Mouse (Mus musculus): ENCODE results near the gene Gm37419.

Gene Gm37419

DNA sequence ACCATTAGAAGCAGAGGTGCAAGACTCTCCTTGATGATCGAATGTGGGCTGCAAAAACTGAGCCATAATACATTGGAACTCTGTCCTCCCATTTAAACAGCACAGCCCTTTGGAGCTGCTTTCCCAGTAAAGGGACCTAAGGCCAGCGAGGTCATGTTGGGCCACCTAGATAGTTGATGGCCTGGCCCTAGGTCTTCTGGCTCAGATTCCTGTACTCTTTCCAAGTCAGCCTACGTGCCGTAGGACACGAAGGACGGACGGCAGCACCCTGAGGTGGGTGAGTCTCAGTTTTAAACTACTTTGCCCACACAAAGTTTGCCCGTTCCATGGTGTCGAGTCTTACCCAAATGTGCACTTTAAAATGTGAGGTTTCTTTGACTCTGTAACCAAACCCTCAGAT is 8.8 kb upstream of the Gm37419 start:
- no peak for DNase-seq (ENCODE audit: low spot score)

DNA sequence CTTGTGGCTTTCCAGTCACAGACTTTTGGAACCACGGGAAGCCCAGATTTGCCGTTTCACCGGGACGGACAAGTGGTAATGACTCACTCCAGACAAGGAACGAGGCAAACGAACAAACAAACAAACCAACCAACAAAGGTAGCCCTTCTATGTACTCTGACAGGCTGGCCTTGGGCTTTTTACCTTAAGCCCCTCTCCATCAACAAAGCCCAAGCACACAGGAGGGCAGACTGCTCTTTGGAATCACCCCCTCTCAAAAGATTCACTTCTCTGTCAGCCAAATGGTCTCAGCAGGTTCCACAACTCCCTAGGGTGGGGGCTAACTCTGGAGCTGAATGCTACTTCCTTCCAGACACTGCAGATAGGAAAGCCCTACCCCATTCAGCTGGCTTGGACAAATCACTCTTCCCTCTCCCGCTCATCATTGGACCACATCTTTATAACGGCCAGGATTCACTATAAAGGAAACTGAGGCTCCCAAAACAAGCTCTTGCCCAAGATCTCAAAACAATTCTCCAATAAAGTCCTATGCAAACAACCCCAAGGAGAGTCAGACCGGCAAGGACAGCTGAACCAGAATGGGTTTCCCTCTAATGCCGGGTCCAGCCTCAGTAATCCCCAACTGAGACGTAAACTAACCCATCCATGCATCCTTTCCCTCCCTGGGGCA is 7.9 kb upstream of the Gm37419 start:
- DNase-seq (ENCODE audit: low spot score): no peak

DNA sequence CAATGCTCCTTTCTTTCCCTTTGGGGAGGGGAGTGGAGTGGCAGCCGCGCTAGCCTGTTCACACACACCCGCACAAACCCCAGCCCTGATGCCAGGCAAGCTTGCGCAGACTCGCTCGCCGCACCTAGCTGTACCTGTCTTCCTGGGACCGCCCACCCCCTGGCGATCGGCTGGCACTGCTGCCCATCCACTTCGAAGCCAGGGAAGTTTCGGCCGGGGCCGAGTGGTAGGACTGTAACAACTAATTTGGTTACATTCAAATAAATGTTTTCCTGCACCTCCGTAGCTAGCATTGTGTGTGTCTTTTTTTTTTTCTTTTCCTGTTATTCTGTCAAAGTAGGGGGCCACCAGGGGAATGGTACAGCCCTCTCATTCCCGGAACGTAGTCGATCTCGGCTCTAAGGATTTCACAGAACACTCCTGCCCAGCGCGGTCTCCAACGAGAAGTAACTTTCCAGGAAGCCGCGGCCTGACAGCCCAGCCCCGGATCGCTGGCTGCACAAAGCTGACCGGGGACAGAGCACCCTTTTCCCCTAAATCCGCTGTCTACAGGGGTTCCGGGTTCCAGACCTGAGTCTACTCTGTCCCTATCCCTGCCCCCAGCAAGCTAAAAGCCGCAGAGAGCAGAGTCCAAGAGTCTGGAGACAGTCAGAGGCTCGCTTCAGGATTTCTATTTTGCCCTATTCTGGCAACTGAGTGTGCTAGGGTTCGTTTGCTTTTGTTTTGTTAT is 7.1 kb upstream of the Gm37419 start:
- DNase-seq (ENCODE audit: low spot score): peak; percentile 40

DNA sequence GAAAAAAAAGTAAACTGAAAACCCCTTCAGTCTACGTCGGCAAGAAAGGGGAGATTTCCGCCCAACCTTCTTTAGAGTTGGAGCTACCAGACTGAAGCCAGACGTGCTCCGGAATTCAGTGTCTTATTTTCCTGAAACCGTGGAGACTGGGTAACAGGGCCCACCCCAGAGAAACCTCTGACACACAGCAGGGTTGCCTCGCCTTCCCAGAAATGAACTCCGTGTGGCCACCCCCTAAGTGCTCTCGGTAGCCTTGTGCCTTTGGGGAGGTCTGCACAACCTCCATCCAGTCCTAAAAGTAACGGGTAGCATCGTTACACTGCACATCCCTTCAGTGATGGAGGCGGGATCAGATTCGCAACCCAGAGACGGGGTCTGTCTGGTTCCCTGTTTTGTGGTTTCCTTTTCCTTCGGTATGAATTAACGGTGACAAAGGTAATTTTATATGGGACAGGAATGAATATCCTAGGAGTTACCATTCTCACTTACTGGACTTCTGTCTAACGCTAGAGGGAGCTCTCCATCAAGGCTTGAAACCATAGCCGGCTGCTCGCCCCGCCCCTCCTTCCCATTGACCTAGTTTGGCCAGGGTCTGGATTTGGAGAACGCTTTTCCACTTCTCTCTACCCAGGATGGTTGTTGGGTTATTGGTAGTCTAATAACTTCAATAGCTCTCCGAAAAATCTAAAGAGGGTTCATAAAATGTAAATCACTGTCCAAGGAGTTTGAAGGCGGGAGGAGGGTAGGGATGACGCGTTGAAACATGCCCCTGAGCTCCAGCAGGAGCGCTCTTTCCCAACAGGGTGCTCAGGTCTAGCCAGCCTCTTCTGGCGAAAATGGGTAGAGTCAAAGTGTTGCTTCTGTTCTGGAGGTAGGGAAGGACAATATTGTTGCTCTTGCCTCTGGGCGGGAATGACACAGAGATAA is 6.1 kb upstream of the Gm37419 start:
- DNase-seq (ENCODE audit: low spot score): peak; percentile 92

DNA sequence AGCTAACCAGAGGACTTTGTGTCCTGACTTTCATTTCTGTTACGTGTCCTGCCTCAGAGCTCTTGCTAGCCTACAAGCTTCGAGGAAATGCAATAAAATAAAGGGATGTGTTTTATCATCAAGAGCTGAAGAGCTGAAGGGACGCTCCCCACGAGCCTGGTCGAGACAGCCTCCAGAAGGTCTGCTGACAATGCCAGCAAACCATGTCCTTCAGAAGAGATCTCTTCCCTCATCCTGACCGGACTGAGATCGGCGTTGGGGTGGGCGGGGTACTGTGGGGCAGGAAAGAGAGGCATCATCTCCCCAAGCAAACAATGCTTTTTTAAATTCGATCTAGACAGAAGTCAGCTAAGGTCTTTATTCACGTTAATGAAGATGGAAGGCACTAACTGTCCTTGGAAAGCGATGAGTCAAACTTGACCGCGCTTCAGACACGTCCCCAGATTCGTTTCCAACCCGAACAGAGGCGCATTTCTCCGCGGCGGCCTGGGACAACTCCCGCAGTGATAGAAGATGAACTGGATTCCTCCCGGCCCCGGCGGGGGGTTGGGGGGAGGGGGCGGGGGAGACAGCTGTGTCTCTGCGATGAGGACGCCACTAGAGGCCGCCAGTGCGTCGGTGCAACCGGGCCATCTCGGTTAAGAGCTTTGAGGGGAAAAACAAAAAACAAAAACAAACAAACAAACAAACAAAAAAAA is 5.2 kb upstream of the Gm37419 start:
- peak; percentile 78 for DNase-seq (ENCODE audit: low spot score)

DNA sequence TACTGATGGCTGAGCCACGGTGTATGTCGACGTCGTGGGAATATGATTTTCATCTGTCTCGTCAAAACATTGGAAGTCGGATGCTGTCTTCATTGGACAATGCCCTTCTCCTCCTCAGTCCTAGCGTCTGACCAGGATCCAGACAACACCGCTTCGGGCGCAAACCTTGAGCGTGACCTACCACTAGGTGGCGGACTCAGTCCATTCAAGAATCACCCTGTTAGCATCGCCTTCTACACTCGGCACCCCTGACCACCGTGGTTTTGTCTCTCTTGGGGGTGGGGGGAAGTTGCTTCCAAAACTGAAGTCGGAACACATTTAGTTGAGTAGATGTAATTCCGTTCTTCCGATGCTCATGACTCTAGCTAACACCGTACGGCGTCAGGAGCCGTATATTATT is 4.1 kb upstream of the Gm37419 start:
- peak; percentile 97 for DNase-seq (ENCODE audit: low spot score)

DNA sequence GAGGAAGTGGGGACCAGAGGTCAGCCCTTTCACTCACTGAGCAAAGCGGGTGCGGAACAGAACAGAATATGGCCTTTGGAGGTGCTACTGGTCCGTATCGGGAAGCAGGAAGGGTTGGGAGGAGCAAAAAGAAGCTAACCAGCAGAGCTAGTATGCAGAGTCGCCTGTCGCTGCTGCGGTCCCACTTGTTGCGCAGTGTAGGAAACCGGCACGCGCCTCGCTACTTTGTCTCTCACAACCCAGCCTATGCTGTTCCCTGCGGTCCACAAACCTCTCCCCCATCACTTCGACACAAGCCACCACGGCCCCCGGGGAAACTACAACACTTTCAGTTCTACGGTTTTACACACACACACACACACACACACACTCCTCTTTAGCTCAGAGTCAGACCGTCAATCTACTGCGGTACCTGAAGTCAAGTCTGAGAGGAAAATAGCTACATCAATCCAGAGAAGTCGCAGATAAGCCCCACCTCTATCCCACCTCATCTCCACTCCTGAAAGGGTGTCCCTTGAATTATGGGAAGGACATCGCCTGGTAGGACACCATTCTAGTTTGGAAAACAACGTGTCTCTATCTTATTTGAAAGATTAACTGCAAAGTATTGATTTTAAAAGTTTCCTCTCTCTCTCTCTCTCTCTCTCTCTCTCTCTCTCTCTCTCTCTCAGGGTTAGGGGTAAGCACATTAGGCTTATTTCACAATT is 3.4 kb upstream of the Gm37419 start:
- peak; percentile 62 for DNase-seq (ENCODE audit: low spot score)

DNA sequence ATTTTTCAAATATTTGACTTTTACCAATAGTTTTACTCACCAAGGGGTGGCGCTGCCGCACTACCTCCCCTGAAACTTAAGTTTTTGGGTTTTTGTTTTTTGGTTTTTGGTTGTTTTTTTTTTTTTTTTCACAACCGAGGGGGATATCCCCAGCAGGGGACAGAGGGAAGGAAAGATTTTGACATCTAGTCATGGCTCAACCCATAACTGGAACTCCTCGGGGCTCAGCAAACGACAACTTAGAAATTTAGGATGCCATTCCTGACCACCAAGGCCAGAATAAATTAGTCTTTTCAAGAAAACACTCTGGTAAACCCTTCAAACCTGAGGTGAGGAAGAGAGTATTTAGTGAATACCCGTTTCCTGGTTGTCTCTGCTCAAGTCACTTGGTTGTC is 2.8 kb upstream of the Gm37419 start:
- DNase-seq (ENCODE audit: low spot score): peak; percentile 64

DNA sequence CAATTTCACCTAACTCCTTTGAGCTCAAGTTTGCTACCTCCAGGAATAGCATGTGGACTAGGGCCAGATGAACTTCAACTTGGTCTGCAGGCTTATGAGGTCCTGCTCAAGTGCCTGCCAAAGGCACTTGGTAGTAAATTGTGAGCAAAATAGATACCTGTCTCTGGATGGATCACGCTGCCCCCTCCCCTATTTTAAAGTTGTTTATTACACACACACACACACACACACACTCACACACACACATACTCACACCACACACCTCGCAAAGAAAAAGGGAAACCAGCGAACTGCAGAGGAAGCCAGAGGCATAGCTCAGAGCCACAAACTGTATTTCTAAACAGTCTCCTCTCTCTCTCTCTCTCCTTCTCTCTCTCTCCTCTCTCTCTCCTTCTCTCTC is 2.1 kb upstream of the Gm37419 start:
- no peak for DNase-seq (ENCODE audit: low spot score)

DNA sequence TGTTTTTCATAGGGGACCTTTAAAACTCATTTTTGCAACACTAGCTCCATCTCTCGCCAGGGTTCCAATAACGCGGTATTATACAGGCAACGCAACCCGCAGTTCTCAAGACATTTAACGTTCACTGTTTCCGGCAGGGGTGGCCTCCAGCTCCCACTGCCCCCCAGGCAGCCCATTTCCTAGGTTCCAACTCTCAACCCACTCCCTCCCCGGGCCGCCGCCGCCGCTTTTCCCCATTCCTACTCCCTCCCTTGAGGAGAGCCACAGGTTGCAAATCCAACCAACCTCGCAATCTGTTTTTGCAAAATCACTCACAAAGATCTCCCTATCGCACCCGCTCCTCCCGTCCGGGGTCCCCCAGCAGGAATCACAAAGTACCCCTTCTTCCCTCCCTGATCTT is 1.4 kb upstream of the Gm37419 start:
- DNase-seq (ENCODE audit: low spot score): no peak

DNA sequence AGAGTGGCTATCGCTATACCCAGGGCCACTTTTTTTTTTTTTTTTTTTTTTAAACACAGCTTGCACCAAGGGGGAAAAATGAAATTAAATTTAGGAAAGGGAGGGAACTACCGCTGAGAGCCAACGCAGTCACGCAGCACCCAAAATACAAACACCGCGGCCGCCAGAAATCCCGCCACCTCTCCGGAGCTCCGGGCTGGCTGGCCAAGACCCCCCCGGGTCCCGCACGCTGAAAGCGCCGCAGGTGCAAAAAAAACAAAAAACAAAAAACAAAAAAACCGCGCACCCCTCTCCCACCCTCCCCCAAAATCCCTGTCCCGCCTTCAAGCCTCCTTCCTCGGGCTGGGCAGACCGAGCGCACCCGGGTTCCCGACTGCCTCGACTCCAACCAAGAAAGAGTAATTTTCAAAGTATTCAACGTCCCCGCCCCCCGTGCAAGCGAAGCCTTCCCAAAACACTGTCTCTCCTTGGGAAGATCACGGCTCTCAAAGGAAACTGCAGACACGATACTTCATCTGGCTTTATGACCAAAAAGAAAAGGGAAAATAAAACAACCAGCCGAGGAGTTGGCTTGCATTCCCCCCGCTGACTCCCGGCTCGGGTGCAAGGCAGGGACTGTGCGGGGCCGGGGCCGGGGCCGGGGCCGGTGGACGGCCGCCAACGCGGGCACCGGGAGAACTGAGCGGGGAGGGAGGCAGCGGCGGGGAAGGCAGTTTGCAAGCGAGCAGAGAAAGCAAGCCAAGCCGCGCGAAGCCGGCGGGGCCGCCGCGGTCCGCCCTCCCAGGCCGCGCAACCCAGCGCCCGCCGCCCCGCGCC is 733 bp upstream of the Gm37419 start:
- DNase-seq (ENCODE audit: low spot score): peak; percentile 51

DNA sequence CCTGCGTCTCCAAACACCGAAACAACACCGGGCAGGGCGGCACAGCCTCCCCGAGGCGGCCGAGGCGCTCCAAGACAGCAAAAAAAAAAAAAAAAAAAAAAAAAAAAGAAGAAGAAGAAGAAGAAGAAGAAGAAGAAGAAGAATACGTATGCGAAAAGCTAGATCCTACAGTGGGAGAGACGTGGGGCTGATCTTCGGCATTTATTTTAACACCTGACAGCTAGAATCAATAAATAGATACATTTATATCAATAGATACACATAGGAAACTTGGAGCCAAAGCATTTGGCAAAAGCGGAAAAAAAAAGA is 171 bp upstream of the Gm37419 start:
- DNase-seq (ENCODE audit: low spot score): peak; percentile 43

DNA sequence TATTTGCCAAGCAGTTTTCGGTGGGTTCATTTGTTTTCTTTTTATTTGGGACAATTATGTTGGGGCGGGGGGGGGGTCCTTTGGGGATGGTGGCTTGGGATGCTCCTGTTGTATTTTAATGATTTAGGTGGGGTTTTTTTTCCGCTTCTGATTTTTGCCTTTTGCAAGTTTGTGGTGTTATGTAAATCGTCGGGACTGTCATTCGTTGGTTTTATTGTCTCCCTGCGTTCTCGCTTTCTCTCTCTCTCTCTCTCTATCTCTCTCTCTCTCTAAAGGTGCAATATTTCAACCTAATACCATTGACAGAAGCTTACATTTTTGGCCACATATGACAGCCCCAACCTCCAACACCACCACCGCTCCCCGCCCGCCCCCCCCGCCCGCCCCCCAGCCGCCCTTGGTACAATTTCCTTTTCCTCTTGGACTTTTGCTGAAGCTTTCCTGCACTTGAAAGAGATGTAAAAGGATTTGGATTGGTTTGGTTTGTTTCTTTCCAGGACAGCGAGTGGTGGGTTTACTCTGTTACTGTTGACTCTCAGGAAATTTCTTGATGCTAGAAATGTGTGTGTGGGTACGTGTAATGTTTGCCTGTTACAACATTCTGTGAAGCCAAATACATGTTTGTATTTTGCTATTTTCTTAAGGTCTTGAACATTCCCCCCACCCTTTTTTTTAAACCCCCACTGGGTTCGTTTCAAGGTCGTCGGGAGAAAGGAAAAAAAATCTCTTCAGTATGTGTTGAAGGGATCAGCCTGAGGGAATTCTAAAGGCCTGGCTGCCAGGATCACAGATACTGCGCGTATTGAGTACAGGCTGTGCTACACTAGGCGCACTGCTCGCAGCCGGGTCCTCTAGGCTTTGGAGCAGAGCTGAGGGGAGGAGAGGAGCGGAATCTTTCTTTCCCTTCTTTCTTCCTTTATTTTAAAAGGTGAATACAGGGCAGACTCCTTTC is 1.2 kb downstream of the Gm37419 start:
- peak; percentile 61 for DNase-seq (ENCODE audit: low spot score)

DNA sequence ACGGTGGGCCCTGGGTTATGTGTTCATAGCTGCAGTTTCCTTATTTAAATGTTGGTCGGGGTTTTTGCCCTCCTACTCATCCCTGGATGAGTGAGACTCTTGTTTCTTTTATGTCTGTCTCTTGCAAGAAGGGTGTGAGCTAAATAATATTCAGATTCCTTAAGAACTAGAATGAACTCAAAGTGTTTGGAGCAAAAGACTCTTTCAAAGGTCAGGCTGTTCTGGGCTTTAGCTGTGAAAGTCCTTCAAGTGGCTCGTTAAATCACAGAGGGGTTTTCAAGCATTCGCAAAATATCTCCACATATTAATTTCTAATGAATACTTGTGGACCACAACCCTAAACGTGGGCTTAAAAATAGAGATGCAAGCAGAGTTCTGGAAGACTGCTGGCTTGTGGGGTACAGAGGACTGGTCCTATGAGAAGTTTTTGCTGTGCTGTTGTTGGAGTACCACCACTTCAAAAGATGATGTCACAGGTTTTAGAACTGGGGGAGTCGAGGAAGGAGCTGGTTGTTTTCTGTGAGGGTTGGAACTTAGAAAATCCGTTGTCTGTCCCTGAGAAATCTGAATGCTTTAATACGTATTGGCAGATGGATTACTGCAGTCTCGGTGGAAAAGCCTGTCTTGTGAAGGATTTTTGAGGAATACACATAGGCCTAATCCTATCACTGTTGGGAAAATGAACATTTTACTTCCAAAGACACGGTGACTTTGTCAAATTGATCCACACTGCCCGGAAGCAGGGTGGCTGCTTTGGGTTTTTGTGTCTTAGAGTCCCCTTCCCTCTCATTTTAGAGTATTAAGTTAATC is 2.1 kb downstream of the Gm37419 start:
- DNase-seq (ENCODE audit: low spot score): no peak

DNA sequence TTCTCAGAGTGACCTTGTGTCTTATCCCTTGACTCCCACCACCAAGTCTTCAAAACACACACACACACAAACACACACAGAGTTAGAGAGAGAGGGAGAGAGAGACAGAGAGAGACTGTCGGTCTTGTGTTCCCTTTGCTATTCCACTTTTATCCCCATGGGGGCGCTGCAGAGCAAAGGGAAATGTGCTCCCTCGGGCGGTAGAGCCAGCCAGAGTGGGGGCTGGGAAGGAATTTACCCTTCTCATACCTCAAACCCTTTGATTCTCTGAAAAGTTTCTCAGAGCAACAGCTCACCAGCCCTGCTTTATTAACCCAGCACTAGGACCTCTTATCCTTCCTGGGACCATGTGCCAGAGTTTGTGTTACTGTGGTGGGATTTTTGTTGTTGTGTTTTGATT is 2.9 kb downstream of the Gm37419 start:
- DNase-seq (ENCODE audit: low spot score): peak; percentile 83

DNA sequence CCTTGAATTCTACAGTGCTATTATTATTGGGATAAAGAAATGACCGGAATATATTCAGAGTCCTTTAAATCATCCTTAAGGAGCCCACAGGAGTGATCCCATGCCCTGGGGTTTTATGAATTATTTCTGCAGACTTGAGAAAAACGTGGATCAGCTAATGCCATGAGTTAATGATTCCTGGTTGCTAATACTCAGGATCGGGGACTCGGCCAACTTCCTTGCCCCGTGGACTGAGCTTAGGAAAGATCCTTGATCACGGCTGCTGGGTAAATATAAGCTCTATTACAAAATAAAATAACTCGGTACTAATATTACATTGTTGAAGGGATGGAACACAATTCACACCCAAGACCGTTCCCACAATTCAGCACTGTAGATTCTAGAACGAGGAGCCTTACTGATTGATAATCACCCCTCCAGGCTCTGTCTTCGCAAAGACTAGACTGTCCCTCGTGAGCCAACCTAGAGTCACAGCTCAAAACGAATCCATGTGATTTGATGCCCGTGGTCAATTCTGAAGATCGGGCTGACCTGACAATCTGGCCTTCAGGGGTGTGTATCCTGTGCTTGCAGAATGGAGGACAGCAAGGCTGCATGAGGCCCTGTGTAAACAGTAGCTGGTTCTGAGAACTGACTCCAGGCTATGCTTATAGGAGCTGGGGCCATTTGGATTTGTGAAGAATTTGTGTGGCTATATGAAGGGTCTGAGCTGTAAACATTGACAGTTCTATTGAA is 3.7 kb downstream of the Gm37419 start:
- no peak for DNase-seq (ENCODE audit: low spot score)

DNA sequence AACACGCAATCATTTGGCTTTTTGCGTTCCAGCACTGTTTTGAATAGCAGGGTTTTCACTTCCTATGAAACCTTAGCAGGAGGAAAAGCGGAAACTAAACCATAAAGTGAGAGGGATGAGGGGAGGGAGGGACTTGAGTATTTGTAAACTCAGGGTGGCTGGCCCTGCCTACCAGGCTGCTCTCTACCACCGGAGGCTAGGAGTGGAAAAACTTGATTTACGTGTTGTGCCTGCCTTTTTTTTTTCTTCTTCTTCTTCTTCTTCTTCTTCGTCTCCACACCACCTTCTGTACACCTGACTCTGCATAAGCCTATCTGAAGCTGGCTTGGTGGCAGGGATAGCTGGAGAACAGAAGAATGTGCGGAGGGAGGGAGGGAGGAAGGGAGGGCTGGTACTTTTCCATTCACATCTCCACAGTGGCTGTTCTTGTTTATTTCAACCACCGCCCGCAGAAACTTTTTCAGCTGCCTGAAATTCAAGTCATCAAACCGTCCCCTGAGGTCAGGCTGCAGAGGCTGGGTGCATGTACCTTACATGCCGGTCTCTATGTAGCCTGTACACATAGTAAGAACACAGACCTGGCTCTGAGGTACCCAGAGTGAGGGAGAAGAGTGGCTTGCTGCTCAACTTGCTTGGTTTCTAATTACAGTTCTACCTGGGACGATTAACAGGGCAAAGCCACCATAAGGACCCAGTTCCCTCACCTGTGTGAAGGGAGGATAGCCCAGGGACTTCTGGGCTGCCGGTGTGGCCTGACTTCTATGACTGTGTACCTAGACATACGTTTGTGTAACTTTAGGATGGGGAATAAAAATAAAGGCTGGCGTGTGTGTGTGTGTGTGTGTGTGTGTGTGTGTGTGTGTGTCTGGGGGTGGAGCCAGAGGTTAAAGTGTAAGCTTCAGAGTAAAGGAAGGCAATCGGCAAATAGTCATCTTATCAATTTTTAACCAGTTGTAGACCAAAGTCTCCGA is 5.4 kb downstream of the Gm37419 start:
- no peak for DNase-seq (ENCODE audit: low spot score)
